Mouse (Mus musculus): Measurements from ENCODE around the gene Numbl. TPM values are rescaled to one million over a fixed set of nuclear protein-coding genes. Genes with fewer than 3 reads are reported as not detected.

Numbl gene
- polyA plus RNA-seq, 1 experiment from 2014 or later, result 12.6 TPM

GRCm38 (mm10) chr7:27315958-27316357, 57.7 kb downstream of the Numbl start:
- H3K36me3 ChIP-seq (ENCODE audit: insufficient read depth, low read length), result 0 out of 2 replicates have a peak, but pooled peaks cover 3% of the 10 kb centered on the region
- H3K9ac ChIP-seq (ENCODE audit: low read depth, low read length), result no peak overlapping the region
- H3K4me1 ChIP-seq (replicated peaks; ENCODE audit: insufficient read depth, low read length), result no peaks in the 10 kb centered on the region
- ATAC-seq (replicated peaks; ENCODE audit: low FRiP score, low read depth), result peak; percentile 77
- TF ChIP-seq CTCF (IDR thresholded peaks at IDR 0.05; ENCODE audit: low read depth), result no peak
- H3K4me2 ChIP-seq (ENCODE audit: low read length), result no peak overlapping the region
- H3K4me3 ChIP-seq (replicated peaks; ENCODE audit: low read depth, low read length), result no peak overlapping the region
- H3K27me3 ChIP-seq (ENCODE audit: insufficient read depth, low read length), result no peaks in the 10 kb centered on the region
- no peaks in the 10 kb centered on the region for H3K9me3 ChIP-seq (replicated peaks; ENCODE audit: low read length)
- peak; percentile 51 for DNase-seq (ENCODE audit: low spot score)
- H3K27ac ChIP-seq, result no peak overlapping the region
- WGBS, result 30% methylated on average over 7 of the region's 7 CpGs

GRCm38 (mm10) chr7:27319411-27319810, 61.2 kb downstream of the Numbl start:
- ATAC-seq (replicated peaks; ENCODE audit: low FRiP score, low read depth), result no peak
- Histone ChIP-seq H3K4me3 (replicated peaks; ENCODE audit: low read depth, low read length) (no peak overlapping the region), H3K9me3 (replicated peaks; ENCODE audit: low read length) (no peaks in the 10 kb centered on the region), H3K4me2 (ENCODE audit: low read length) (no peak overlapping the region), H3K4me1 (replicated peaks; ENCODE audit: insufficient read depth, low read length) (no peaks in the 10 kb centered on the region), H3K36me3 (ENCODE audit: insufficient read depth, low read length) (0 out of 2 replicates have a peak, but pooled peaks cover 3% of the 10 kb centered on the region), H3K27me3 (ENCODE audit: insufficient read depth, low read length) (no peaks in the 10 kb centered on the region), H3K9ac (ENCODE audit: low read depth, low read length) (no peak overlapping the region), H3K27ac (no peak overlapping the region)
- no peak for DNase-seq (ENCODE audit: low spot score)
- no peak for TF ChIP-seq CTCF (IDR thresholded peaks at IDR 0.05; ENCODE audit: low read depth)
- WGBS, result 91% methylated on average over 22 of the region's 22 CpGs

- WGBS, result 30% methylated on average over 13 of the region's 13 CpGs
- Histone ChIP-seq H3K9me3 (replicated peaks; ENCODE audit: low read length) (no peaks in the 10 kb centered on the region), H3K27ac (no peak overlapping the region), H3K4me1 (replicated peaks; ENCODE audit: insufficient read depth, low read length) (peaks cover 11% of the 10 kb centered on the region), H3K4me3 (replicated peaks; ENCODE audit: low read depth, low read length) (no peak overlapping the region), H3K27me3 (ENCODE audit: insufficient read depth, low read length) (no peaks in the 10 kb centered on the region), H3K4me2 (ENCODE audit: low read length) (no peak overlapping the region), H3K36me3 (ENCODE audit: insufficient read depth, low read length) (0 out of 2 replicates have a peak, but pooled peaks cover 3% of the 10 kb centered on the region), H3K9ac (ENCODE audit: low read depth, low read length) (no peak overlapping the region)
- DNase-seq (ENCODE audit: low spot score) (no peak), ATAC-seq (replicated peaks; ENCODE audit: low FRiP score, low read depth) (no peak)
- no peak for TF ChIP-seq CTCF (IDR thresholded peaks at IDR 0.05; ENCODE audit: low read depth)
Measured at GRCm38 (mm10) chr7:27322291-27322690, 64.1 kb downstream of the Numbl start.

GRCm38 (mm10) chr7:27323001-27323400, 64.8 kb downstream of the Numbl start:
- TF ChIP-seq CTCF (IDR thresholded peaks at IDR 0.05; ENCODE audit: low read depth), result no peak
- Histone ChIP-seq H3K4me1 (replicated peaks; ENCODE audit: insufficient read depth, low read length) (peaks cover 11% of the 10 kb centered on the region), H3K9me3 (replicated peaks; ENCODE audit: low read length) (no peaks in the 10 kb centered on the region), H3K27me3 (ENCODE audit: insufficient read depth, low read length) (no peaks in the 10 kb centered on the region), H3K36me3 (ENCODE audit: insufficient read depth, low read length) (0 out of 2 replicates have a peak, but pooled peaks cover 3% of the 10 kb centered on the region), H3K4me2 (ENCODE audit: low read length) (no peak overlapping the region), H3K9ac (ENCODE audit: low read depth, low read length) (no peak overlapping the region), H3K4me3 (replicated peaks; ENCODE audit: low read depth, low read length) (no peak overlapping the region), H3K27ac (no peak overlapping the region)
- DNase-seq (ENCODE audit: low spot score) (no peak), ATAC-seq (replicated peaks; ENCODE audit: low FRiP score, low read depth) (no peak)
- 94% methylated on average over 5 of the region's 5 CpGs for WGBS

- no peak for TF ChIP-seq CTCF (IDR thresholded peaks at IDR 0.05; ENCODE audit: low read depth)
- DNase-seq (ENCODE audit: low spot score) (no peak), ATAC-seq (replicated peaks; ENCODE audit: low FRiP score, low read depth) (no peak)
- Histone ChIP-seq H3K4me1 (replicated peaks; ENCODE audit: insufficient read depth, low read length) (peaks cover 11% of the 10 kb centered on the region), H3K27ac (no peak overlapping the region), H3K27me3 (ENCODE audit: insufficient read depth, low read length) (no peaks in the 10 kb centered on the region; the same call in 1 of the 2 replicates), H3K4me3 (replicated peaks; ENCODE audit: low read depth, low read length) (no peak overlapping the region), H3K4me2 (ENCODE audit: low read length) (no peak overlapping the region), H3K9me3 (replicated peaks; ENCODE audit: low read length) (no peaks in the 10 kb centered on the region), H3K36me3 (ENCODE audit: insufficient read depth, low read length) (0 out of 2 replicates have a peak, but pooled peaks cover 2% of the 10 kb centered on the region), H3K9ac (ENCODE audit: low read depth, low read length) (no peak overlapping the region)
- 96% methylated on average over 11 of the region's 11 CpGs for WGBS
Measured at GRCm38 (mm10) chr7:27324161-27324560, 65.9 kb downstream of the Numbl start.

GRCm38 (mm10) chr7:27324928-27325327, 66.7 kb downstream of the Numbl start:
- Histone ChIP-seq H3K27ac (no peak overlapping the region), H3K4me1 (replicated peaks; ENCODE audit: insufficient read depth, low read length) (peaks cover 16% of the 10 kb centered on the region), H3K9ac (ENCODE audit: low read depth, low read length) (no peak overlapping the region), H3K4me2 (ENCODE audit: low read length) (no peak overlapping the region), H3K4me3 (replicated peaks; ENCODE audit: low read depth, low read length) (no peak overlapping the region), H3K27me3 (ENCODE audit: insufficient read depth, low read length) (no peaks in the 10 kb centered on the region; the same call in 1 of the 2 replicates), H3K9me3 (replicated peaks; ENCODE audit: low read length) (no peaks in the 10 kb centered on the region), H3K36me3 (ENCODE audit: insufficient read depth, low read length) (no peaks in the 10 kb centered on the region)
- DNase-seq (ENCODE audit: low spot score) (no peak), ATAC-seq (replicated peaks; ENCODE audit: low FRiP score, low read depth) (no peak)
- no peak for TF ChIP-seq CTCF (IDR thresholded peaks at IDR 0.05; ENCODE audit: low read depth)
- 64% methylated on average over 18 of the region's 20 CpGs for WGBS

GRCm38 (mm10) chr7:27325697-27326096, 67.5 kb downstream of the Numbl start:
- peak; percentile 90 for DNase-seq (ENCODE audit: low spot score)

More at GRCm38 (mm10) chr7:27325697-27326096, 67.5 kb downstream of the Numbl start:
- no peak for TF ChIP-seq CTCF (IDR thresholded peaks at IDR 0.05; ENCODE audit: low read depth)
- peak overlapping the region; percentile 18; the same call in 1 of the 2 replicates for H3K4me3 ChIP-seq (replicated peaks; ENCODE audit: low read depth, low read length)
- peak overlapping the region; percentile 53 for H3K4me2 ChIP-seq (ENCODE audit: low read length)
- 3% methylated on average over 24 of the region's 24 CpGs for WGBS
- ATAC-seq (replicated peaks; ENCODE audit: low FRiP score, low read depth), result peak; percentile 57
- H3K9me3 ChIP-seq (replicated peaks; ENCODE audit: low read length), result no peaks in the 10 kb centered on the region
- H3K27ac ChIP-seq, result no peak overlapping the region
- H3K27me3 ChIP-seq (ENCODE audit: insufficient read depth, low read length), result no peaks in the 10 kb centered on the region; the same call in 1 of the 2 replicates
- H3K9ac ChIP-seq (ENCODE audit: low read depth, low read length), result peak overlapping the region; percentile 40; the same call in 1 of the 2 replicates
- H3K4me1 ChIP-seq (replicated peaks; ENCODE audit: insufficient read depth, low read length), result peaks cover 16% of the 10 kb centered on the region
- no peaks in the 10 kb centered on the region for H3K36me3 ChIP-seq (ENCODE audit: insufficient read depth, low read length)

All from kidney, postnatal 0 days (tissue).